Mouse (Mus musculus): ENCODE measurements at regions not wholly inside any gene's neighbourhood (a gene's known extent, or its start where the extent isn't known, plus 50 kb on each side); places are given as distances from the start of the nearest gene placed in this dataset.

DNA sequence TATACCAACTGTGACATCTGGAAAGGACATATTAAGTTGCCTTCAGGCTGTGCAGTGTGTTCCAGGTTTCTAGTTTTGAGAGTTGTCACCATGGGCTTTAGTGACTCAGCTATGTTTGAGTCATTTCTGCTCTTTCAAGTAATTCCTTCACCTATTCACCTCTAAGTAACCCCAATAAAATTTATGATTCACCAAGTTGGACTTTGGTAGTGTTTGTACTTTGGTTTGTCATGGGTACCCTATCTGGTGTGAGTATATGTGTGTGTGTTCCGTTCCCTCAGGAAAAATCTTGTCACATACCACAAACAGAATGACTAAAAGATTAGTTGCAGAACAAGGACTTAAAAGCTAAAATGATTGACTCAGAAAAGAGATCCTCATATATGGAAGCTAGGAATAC lies 76.8 kb upstream of the Crbn start:
- no peak for ATAC-seq (replicated peaks; ENCODE audit: low FRiP score, low TSS enrichment, poor library complexity, severe bottlenecking)

DNA sequence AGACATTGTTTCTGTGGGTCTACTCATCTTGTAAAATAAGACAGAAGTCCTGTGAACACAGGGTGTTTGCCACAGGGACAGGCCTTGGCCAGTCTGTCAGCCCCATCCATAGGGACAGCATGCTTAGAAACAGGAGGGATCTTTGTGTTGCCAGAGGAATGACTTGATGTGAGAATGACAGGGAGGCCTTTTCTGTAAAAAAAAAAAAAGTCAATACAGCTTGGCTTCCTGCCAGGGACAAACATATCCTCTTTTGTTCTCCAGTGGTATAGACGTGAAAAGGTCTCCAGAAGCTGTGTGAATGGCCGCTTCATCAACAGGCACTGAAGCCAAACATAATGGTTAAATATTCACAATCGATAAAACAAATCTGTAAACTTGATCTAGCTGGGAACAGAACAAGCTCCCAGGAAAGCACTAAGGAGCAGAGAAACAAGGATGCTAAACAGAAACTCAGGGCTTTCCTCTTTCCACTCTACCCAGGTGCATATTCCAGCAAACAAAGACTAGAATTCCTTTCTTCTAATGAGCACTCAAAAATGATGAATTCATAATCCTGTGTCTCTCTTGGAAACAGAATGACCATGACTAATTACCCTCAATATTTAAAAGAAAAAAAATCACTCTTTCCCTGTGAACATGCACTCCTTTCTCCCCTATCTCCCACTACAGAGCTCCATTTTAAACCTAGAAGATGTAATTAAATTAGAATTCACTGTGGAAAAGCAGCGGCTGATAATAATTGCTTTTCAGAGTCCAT lies 92.2 kb upstream of the Crbn start:
- no peak for ATAC-seq (replicated peaks; ENCODE audit: low FRiP score, low TSS enrichment, poor library complexity, severe bottlenecking)

DNA sequence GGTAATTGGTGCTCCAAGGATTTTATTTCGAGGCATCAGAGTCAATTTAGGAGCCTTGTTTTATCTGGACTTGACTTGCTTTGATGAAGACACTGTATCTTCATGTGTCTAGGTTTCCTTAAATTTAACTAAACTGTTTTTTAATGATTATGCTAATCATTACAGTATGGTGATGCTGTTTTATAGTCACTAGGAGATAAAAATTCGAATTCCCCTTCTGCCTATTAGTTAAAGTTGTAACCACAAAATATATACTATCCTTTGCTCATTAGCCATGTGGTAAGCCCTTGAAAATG lies 92.7 kb upstream of the Crbn start:
- ATAC-seq (replicated peaks; ENCODE audit: low FRiP score, low TSS enrichment, poor library complexity, severe bottlenecking): no peak

DNA sequence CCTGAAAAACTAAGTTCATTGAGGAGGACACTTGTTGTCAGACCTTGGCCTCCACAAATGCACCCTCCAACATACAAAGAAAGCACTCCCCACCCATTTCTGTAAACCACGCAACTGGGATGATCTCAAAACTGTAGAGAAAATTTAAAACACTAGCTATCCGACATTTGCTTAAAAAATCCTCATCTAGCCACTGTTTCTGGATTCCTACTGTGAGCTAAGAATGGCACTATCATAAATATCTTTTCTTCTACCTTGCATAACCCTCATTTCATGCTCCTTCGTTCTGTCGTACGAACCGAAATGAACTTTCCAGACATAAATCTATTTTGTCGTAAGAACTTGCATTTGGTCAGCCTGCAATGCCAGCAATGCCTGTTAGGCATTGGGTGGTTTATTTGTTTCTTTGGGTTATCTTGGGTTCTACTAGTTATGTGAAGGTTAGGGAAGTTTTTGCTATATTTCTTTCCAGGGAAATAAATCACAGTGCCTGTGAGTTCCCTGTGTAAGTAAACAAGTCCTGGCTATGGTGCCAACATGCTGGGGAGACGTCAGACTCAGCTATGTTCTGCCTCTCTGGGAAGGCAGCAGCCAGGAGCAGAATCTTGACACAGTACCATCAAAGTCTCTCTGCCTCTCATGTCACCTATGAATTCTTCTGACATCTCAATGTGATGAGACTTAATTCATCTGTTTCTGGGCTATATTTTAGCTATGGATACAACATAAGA lies 104.2 kb upstream of the Crbn start:
- ATAC-seq (replicated peaks; ENCODE audit: low FRiP score, low TSS enrichment, poor library complexity, severe bottlenecking): no peak

DNA sequence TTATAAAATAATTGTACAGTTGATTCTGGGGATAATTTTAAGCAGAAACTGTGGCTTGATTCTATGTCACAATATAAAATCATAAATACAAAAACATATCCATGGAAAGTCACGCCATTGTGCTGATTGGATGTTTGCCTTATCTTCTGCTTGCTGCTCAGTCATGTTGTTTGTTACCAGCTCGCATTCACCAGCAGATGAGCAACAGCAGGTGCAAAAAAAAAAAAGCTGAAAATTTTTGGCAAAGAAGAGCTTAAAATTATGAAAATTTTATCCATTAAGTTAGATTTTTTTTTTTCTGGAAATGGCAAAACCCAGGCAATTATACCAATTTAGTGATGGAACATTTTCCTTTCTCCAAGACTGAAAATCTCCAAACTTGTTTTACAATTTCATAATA lies 115.2 kb upstream of the Crbn start:
- no peak for ATAC-seq (replicated peaks; ENCODE audit: low FRiP score, low TSS enrichment, poor library complexity, severe bottlenecking)

DNA sequence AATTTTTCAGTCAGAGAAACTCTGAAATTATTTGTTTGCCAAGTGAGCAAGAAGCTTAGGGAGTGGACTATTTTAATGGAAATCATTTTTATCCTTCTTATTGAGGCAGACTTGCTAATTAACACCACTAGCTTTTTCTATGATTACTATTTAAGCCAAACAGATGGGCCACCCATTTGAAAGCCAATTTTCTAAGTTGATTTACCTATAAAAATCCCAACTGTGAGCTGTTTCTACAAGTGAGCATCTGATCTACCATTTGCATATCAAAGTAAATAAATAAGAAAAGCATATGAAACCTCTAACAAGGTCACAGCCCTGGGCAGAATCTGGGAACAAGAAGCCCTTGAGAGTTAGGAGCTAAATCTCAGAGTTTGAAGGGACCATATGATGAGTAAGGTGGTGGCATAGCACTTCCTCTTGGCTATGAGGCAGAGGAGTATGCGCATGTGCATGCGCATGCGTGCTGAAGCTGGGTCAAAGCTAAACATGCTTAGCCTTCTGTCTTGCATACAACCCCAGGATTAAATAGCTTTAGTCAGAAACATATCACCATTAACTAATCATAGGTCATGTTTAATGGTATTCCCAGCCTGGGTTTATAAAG lies 116.9 kb upstream of the Crbn start:
- ATAC-seq (replicated peaks; ENCODE audit: low FRiP score, low TSS enrichment, poor library complexity, severe bottlenecking): no peak

DNA sequence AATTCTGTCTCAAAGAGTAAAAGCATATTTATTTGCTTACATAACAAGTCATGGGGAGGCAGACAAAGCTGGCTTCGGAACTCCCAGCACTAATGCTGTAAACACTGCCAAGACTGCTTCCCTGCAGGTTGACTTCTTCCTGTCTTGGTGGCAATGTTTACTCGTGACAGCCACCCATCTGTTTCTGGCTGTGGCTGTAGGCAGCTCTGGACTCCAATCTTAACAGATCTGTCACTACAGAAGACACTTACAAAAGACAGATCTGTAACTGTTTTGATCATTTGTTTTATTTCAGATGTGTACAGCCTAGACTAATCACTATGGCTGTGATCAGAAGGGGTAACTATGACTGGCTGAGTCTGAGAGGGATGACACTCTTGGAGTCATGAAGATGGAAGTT lies 121.1 kb upstream of the Crbn start:
- ATAC-seq (replicated peaks; ENCODE audit: low FRiP score, low TSS enrichment, poor library complexity, severe bottlenecking): no peak

DNA sequence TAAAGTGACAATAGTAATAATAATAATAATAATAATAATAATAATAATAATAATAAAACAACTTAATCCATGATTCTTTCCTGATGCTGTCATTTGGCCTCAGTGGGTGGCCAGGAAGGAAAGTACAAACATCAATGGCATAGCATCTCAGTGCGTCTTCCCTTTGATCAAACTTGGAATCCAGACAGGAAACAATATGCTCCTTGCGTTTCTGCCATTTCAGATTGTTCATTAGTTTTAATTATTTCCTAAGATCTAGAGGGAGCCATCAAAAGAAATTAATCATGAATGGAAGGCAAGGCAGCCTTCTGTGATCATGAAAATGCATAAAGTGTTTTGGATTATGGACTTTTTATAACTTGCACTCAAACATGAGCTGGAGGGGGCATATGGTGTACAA lies 125.6 kb upstream of the Crbn start:
- ATAC-seq (replicated peaks; ENCODE audit: low FRiP score, low TSS enrichment, poor library complexity, severe bottlenecking): no peak

DNA sequence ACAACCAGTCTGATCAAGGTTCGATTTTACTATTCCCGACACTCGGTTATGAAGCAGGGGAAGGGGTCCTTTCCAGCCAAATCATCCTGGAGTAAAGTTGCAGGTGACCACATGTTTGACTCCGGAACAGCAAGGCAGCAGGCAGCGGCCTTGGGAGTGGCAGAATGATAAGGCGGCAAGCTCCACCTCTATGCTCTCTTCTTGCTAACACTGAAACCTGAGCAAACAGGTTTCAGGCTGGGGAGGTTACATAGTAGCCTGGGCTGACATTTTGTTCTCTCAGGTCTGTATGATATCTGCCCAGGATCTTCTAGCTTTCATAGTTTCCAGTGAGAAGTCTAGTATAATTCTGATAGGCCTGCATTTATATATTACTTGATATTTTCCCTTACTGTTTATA lies 133.7 kb upstream of the Crbn start:
- ATAC-seq (replicated peaks; ENCODE audit: low FRiP score, low TSS enrichment, poor library complexity, severe bottlenecking): no peak

DNA sequence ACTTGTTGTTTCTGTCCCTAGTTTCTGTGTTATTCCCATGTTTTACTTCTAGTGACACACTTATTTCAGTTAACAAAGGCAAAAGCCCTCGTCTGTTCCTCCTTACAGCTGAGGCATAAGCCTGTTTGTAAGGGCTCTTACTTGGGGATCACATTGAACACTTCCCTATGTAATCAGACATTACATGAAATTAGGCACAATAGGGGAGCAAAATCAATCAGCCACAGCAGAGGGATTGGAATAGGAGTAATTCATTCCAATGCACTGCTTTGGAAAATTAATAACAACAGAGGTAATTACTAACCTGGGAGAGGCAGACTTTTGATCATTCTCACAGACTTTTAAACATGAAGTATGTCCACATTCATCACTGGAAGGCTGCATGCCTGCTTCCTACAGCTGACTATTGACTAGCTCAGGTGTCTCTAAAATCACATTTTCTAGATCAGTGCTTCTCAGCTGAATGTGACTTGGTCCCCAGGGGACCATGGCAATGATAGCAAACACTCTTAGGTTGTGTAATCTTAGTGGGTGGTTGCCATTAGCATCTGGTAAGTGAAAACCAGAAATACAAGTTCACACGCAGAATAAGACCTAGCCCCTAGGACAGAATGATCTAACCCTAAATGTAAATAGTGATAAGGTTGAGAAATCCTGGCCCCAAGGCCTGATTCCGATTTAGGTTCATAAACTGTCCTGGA lies 146.5 kb upstream of the Crbn start:
- ATAC-seq (replicated peaks; ENCODE audit: low FRiP score, low TSS enrichment, poor library complexity, severe bottlenecking): no peak

DNA sequence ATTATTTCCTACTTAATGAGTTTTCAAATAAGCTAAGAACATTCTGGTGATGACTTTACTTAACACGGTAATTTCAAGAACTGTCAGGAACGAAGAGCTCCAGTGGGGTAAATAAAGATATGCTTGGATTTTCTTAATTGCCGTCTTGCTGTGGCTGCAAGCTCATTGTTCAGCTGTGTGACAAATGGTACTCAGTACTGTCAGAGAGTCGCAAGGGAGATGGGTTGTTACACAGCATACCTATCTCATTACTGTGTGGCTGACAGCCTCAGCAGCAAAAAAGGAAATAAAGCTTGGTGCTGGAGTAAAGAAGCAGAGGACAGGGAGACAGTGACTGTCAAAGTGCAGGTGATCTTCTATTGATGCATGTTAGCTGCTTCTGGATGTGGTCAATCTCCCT lies 151.0 kb upstream of the Crbn start:
- ATAC-seq (replicated peaks; ENCODE audit: low FRiP score, low TSS enrichment, poor library complexity, severe bottlenecking): no peak

DNA sequence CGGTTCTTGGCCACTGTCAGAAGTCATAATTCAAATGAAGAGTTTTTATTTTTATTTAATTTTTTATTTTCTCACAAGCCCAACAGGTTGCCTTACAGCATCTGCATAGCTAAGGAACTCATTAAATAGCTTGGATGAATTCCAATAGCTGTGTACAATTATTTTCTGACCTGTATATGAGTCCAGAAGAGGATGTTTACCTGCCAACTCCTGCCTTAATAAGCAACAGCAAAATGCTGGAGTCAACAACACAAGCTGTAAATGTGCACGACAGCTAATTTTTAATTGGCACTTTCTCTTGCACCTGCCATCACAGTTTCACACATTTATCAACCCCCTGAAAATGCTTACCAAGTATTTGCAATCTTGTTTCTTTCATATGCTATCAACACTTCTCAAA lies 161.4 kb upstream of the Crbn start:
- no peak for ATAC-seq (replicated peaks; ENCODE audit: low FRiP score, low TSS enrichment, poor library complexity, severe bottlenecking)

DNA sequence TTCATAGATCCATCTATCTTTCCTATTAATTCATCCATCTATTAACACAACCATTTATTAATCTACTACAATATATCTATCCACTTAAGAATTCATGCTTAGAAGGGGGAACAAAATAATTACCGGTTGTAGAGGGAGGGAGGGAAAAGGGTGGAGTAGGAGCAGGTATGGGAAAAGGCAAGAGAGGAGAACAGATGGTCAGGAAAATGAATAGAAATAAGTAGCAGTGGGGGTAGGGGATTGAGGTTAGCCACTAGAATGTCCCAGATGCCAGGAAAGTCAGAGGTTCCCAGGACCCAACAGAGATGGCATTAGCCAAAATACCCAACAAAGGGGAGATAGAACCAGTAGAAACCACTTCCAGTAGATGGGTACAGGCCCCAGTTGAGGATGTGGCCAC lies 164.5 kb upstream of the Crbn start:
- no peak for ATAC-seq (replicated peaks; ENCODE audit: low FRiP score, low TSS enrichment, poor library complexity, severe bottlenecking)

DNA sequence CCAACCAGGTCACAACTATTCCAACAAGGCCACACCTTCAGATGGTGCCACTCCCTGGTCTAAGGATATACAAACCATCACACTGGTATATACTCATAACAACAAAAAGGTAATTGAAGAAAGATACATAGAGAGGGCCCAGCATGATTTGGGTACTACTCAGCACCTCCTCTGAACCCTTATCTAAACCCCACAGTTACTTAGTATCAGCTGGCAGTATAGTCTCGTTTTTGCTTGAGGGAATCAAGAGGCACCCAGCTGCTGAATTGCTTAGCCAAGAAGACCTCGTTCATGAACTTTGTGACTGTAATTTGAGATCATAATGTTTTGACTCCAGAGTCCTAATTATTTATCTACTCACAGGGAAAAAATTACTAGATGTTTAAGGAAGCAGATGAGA lies 175.6 kb upstream of the Crbn start:
- peak; percentile 99 for ATAC-seq (replicated peaks; ENCODE audit: low FRiP score, low TSS enrichment, poor library complexity, severe bottlenecking)

DNA sequence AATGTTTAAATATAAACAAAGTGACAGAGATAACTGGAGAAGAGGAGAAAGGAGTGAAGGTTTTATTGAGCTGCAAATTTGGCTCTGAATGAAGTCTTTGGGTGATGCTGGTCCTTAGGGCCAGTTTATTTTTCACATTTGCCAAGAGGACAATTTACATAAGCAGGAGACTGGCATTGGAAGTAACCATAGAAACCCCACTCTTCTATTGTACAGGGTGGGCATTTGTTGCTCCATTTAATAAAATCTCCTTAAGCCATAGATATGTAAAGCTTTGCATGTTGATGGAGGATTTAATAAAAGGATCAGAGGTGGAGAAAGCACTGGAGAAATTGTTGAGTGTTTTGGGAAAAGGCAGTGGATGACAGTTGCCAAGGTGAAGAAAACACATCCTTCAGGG lies 178.8 kb upstream of the Crbn start:
- ATAC-seq (replicated peaks; ENCODE audit: low FRiP score, low TSS enrichment, poor library complexity, severe bottlenecking): no peak

DNA sequence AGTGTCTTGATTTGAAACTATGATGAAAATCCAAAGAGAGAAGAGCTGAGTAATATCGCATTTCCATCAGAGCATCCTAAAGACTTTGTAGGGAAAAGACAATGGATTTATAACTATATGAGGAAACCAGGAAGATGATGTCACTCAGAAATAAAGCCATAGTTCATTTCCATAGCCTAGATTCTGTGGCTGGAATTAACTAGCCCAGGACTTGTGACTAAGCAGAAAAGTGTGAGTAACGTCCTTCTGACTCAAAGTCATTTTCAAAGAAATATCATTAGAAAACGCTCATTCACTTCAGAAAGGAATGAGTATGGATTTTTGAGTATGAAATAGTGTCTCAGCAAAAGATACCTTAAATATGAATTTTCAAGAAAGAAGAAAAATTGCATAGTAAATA lies 179.9 kb upstream of the Crbn start:
- no peak for ATAC-seq (replicated peaks; ENCODE audit: low FRiP score, low TSS enrichment, poor library complexity, severe bottlenecking)

DNA sequence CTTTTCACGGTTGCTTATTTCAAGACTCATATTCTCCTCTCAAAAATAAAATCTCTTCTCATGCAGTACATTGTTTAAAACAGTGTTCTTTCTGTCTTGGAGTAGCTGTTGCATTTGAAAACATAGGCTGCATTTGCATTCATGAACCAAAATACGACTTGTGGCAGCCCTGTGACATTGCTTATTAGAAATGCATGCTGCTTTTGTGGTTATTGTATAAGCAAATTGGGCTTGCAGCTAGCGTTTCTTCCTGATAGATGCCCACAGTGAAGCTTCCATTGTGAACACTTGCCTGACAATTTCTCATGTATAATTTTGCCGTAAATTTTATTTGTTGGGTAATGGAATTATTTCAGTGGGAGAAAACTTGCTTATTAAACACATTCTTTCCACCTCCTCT lies 180.3 kb upstream of the Crbn start:
- no peak for ATAC-seq (replicated peaks; ENCODE audit: low FRiP score, low TSS enrichment, poor library complexity, severe bottlenecking)

DNA sequence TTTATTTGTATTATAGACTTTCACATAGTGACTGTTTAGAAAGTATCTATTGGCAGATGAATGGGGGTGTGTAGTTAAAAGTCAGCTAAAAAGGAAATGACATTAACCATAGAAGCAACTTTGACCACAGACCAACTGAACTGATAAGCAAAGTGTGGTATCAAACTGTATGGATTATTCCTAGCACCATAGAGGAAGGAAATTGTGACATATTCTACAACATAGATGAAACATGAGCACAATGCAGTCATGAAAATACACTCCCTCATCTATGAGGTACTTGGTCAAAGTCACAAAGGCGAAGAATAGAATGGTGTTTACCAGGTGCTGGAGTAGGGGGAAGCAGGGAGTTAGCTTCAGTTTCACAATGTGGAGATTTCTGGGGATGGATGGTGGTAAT lies 181.4 kb upstream of the Crbn start:
- ATAC-seq (replicated peaks; ENCODE audit: low FRiP score, low TSS enrichment, poor library complexity, severe bottlenecking): 0 out of 2 replicates have a peak, but pooled peaks have one; percentile 23

DNA sequence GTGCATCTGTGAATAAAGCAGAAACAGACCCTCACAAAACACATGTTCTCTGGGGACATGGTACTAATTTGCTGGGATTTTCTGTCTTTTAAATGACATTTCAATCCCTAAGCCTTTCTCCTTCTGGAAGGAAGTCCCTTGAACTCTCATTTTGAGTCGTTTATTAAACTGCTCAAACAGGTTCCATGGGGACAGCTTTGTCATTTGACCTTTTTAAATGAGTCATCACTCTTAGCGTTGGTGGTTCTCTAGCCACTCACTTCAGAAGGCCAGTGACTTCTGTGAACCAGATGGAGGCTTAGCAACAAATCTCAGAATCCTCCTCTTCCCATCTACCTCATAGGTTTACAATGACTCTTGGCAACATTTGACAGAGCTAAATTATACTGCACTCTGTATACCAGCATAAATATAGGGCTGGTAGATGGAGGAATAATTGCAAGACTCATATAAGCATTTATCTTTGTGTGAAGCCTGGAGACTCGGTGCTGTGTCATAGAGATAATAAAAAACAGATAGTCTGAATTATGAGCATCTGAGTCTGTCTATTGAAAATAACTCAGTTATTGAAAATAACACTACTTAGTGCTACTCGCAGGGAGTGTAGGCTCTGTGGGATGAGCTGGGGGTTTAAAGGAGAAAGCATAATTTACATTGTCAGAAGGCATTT lies 185.4 kb upstream of the Crbn start:
- peak; percentile 94 for ATAC-seq (replicated peaks; ENCODE audit: low FRiP score, low TSS enrichment, poor library complexity, severe bottlenecking)

DNA sequence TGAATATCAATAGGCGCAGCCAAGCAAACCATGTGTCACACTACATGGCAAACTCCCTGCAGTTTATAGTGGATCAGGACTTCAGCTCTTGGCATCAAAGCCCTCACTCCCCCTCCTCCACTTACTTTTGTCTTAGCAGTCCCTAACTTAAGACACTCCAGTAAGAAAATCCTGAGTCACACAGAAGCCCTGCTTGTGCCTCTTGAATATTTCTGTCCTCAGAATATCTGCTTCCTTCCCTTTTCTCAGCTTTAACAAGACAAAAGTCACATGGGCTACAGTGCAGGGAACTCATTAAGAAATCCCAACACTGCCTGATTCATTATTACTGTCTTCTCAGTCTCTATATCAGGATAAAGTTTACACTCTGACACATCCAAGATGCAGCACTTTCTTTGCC lies 191.7 kb upstream of the Crbn start:
- no peak for ATAC-seq (replicated peaks; ENCODE audit: low FRiP score, low TSS enrichment, poor library complexity, severe bottlenecking)
